Mouse (Mus musculus): ENCODE measurements at regions not wholly inside any gene's neighbourhood (a gene's known extent, or its start where the extent isn't known, plus 50 kb on each side); places are given as distances from the start of the nearest gene placed in this dataset.
A peak's percentile ranks its signal among the peaks of the same experiment; 100 is the strongest.

DNA sequence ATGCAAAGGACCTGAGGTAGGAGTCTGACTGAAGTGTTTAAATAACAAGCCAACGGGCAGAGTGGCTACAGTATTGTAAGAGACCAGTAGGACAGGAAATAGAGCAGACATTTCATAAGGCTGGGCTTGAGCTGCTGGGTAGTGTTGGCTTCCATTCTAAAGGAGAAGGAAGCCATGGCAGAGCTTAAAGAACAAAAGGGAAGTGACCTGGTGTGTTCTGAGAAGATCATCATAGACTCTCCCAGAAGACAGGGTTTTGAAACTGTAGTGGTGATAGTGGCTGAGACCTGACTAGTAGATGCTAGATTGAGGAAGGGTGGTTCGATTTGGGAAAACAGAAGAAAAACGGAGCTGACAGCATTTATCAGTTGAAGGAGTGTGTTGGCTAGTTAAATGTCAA is 514.1 kb upstream of the Zfp462 start:
- peak; percentile 24 for DNase-seq (ENCODE audit: low read depth)

DNA sequence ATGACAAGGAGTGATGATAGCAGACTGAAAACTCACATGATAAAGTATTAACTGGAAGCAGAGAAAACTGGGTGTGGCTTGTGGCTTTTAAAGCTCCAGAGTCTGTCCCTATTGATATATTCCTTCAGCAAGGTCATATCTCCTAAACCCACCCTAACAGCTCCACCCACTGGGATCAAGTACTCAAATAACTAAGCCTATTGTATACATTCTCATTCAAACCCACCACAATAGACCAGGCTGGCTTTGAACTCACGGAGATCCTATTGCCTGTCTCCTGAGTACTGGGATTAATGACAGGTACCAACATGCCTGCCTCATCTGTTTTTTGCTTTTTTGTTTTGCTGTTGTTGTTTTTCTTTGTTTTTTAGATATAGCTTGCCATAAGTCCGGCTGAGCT is 484.3 kb upstream of the Zfp462 start:
- DNase-seq (ENCODE audit: low read depth): no peak

DNA sequence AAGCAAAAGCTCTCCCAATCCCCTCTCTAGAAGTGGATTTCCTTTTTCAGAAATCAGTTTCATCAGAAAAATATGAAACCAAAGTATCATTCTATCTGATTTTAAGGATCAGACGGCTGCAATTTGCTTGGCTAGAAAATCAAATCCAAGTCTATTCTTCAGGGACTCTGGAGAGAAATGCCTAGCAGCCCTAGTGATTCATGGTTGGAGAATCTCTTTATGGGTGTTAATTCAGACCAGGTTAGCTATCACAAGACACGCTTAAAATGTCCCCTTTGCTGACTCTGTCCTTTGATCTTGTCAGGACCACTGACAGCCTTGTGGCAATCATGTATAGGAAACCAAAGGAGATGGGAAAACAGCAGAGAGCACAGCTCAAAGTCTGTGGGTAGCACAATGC is 475.7 kb upstream of the Zfp462 start:
- no peak for DNase-seq (ENCODE audit: low read depth)

DNA sequence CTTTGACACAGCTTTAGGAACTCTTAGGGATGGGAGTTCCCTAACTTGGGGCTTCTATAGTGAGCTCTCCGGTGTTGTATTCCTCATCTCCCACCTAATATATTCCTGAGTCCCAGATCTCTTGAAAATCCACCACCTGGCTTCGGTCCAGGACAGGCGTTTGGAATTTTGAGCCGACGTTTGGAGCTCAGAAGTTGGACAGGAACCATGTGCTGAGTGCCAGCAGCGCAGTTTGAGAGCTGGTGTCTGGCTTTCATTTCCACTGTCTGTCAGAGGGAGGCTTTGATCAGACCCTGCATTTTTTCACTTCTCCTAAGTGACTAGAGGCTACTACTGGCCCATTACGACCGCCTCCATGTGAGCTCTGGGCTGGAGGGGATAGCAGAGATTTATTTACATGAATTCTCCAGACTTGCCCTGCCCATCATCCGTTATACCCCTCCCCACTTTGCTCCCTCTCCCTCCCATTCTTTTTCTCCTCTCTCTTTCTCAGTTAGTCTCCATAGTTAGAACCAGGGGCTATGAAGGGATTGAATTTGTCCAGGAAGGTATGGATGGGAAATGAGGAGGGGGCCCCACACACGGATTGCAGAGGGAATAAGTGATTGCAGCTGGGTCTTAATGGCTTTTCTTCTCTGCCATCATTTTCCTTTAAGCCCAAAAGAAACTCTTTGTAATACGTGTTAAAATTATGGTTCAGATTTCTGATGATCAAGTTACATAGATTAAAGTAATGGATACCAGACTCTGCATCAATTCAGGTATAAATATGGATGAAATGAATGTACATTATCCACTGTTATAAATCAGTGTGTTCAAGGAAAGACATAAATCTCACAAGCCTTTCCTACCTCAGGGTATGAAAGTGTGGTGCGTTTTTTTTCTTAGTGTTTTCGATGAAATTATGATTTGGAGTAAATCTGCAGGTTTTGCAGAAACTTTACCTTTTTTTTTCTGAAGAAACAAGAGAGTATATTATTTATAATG is 474.5 kb upstream of the Zfp462 start:
- DNase-seq (ENCODE audit: low read depth): no peak

DNA sequence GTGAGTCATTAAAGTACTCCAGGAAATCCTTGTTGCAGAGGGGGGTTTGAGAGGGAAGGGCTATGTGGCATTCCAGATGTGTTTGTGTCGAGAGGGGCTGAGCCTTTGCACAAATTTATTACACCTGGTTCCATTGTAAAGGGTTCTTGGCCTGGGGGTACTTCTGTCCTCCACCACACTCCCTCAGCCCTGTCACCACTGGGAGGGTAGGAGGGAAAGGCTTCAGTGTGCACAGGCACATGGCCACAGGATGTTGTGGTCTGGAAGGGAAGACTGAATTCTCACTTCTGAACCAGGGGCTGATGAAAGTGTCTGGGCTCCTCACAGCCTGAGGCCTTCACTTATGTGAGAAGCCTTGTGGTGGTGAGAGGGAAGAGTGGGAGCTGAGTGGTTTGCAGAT is 473.8 kb upstream of the Zfp462 start:
- DNase-seq (ENCODE audit: low read depth): peak; percentile 84

DNA sequence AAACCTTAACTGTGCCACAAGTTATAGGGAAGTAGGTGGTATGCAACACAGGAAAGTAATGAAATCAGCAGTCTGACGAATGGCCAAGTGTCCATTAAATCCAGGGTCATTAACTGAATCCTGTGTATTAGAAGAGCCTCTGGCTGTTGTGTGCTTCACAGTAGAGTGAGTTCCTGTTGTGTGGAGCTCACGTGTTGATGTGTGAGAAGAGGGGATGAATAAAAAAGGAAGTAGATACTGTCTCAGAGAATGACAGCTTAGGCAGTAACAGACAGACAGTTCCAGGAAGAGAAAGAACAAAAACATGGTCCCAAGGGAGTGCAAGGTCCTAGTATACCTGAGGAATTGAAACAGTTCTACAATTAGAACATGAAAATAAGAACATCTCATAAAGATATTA is 463.1 kb upstream of the Zfp462 start:
- peak; percentile 74 for DNase-seq (ENCODE audit: low read depth)

DNA sequence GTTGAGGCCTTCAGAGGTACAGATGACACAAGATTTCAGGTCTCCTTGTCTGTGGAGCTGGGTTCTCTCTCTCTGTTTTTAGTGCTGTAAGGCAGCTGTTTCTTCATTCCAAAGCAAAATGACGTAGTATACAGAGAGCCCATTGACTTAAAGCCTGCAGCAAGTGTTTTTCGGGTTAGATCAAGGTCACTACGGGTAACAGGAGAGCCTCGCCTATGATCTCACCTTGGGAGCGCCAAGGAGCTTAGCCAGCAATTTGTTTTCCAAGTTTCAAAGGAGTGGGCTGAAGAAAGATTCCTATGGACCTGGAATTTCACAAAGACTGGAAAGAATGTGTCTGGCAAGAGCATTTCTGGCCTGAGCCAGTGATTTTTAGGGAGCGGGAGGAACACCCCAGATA is 451.8 kb upstream of the Zfp462 start:
- DNase-seq (ENCODE audit: low read depth): no peak

DNA sequence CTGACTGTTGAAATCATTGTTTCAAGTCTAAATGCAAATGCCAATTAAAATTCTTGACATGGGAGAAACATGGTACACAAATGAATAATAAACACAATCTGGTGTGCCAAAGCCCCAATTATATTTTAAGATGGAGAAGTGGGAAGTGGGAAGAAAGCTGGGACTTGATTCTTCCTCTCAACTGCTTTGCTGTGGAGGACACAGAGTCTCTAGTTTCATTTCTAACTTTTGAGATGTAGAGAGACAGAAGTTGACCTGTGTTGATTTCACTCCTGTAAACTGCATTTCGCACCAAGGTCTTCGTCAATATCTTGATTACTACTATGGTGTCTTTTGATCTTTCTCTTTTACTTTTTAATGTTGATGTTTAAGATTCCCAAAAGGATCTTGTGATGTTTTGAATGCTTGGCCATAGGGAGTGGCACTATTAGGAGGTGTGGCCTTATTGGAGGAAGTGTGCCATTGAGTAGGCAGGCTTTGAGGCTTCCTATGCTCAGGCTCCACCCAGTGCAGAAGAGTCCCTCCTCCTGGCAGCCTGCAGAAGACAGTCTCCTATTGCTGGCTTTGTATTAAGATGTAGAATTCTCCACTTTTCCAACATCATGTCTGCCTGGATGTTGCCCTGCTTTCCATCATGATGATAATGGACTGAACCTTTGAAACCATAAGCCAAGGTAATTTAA is 447.4 kb upstream of the Zfp462 start:
- DNase-seq (ENCODE audit: low read depth): no peak

DNA sequence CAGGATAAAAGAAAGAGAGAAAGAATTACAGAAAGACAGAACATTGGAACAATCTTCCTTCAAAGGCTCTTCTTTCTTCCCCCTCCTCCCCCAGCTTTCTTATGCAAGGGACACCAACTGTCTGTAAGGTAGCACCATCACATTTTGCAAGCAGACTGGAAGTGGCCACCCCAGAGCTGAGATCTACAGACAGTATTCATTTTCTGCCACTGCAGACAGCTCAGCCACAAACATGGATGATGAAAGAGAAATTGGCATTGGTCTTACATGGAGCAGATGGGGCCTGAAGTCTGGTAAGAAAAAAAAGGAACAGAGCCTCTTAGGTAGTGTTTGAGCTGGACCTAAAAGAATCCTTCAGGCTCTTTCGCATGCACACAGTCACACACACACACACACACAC is 428.9 kb upstream of the Zfp462 start:
- DNase-seq (ENCODE audit: low read depth): peak; percentile 62

DNA sequence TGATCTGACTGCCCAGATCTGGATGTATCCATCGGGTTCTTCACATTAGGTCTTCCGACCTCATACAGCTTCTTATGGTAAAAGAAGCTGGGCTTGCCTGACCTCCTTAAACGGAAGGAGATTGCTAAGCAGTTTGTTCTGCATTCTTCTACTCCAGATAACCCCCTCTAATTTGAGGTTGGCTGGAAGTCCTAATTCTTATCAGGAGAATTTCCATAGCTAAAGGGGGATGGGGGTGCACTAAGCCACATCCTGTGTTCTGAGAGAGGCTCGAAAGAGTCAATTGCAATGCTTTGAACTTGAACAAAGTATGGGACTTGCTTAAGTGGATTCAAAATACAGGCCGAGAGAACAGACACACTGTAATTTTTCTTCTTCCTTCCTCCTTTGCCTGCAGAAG is 421.6 kb upstream of the Zfp462 start:
- DNase-seq (ENCODE audit: low read depth): peak; percentile 92

DNA sequence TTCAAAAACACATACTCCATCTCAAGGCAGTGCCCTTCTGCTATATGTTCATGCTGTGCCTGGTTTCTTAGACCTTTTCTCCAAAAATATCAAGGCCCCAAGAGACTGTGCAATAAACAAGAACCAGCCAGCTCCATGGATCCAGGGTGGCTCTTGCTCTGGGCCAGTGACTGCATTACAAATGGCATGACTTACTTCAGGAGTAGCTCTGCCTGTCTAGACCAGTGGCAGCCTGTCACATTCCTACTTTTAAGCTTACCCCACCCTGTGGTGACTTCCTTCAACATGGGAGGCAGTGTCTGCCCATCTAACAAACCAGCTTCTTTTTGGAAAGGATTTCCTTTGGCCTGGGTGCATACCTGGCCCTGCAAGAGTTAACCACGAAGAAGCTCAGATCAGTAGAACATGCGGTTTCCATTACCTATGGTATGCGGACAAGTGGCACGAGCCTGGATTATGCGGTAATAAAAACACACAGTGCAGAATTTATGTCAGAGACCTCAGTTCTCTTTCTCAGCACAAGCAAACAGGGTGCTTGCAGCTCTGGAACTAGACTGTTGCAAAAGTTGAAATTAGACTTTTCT is 418.8 kb upstream of the Zfp462 start:
- DNase-seq (ENCODE audit: low read depth): no peak

DNA sequence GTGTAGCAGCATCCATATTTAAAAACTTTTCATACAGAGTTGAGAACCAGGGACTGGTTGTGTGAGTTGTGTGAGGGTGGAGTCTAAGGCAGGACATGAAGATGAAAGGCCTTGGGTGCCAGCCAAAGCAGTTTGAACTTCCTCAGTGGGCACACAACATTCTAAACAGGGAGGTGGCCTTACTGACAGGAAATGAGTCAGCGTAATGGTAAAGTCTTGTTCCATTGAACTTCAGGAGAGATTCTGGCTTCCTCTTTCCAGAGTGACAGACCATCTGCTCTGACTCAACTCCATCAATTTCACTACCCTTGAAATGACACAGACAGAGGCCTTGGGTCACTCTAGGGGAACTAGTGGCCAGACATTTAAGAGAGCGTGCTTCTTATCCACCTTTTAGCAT is 417.2 kb upstream of the Zfp462 start:
- peak; percentile 99 for DNase-seq (ENCODE audit: low read depth)

DNA sequence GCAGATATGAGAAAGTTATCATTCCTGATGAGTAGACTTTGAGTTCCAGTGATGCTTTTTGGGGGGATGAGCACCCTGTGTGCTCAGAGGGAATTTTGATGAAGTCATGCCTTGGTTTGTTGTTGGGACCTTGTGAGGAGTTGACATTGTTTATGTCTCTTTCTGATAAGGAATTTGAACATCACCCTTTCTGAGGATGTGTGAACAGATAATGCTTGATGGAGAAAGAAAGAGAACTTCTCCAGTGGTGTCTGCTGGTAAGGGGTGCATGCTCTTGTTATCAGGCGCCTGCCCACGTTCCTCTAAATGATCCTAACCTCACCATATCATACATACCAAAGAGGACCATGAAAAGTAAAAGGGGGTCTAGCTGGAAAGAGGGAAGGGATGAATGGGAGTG is 413.1 kb upstream of the Zfp462 start:
- no peak for DNase-seq (ENCODE audit: low read depth)

DNA sequence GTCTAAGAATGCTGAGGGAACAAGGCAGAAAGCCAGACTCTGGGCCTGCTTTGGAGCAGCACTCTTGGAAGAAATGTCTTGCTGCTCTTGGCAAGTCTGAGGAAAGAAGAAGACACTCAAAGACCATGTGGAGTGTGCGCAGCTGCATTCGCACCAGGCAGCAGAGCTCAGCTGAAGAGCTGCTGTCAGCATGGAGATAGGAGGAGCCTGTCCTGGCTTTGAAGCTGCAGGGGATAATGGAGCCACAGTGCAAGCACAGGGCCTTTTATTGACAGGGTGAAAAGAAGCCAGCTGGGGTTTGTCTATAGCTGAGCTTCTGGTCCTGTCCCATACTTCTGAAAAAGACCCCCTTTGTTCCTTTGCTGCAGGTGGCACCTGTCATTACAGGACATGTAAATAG is 411.0 kb upstream of the Zfp462 start:
- no peak for DNase-seq (ENCODE audit: low read depth)

DNA sequence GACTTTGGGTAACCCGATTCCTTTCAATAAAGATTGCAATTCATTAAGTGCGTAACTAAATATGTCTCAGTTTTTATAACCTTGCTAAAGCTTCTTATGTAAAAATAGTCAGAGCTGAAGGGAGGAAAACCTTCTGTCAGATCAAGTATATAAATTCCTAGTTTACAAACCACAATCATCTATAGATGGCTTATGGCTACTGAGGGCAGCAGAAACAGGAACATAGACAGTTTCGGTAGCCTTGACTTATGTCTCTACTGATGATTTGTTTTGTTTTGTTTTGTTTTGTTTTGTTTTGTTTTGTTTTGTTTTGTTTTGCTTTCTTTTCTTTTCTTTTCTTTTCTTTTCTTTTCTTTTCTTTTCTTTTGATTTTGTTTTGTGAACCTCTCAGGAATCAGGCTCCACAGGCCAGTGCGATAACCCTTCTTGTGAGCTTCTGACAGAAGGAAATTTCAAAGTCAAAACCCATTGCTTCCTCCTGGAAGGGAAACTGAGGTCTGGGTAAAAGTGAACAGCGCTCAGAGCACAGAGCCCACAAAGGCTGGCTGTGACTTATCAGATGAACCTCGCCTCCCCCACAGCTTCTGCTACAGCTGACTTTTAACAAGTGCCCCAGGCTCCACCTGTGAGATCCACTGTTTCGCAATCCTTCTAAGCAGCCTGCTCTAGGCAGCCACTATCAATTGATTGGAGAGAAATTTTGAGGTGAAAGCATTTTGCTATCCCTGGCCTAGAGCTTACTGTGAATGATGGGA is 391.8 kb upstream of the Zfp462 start:
- peak; percentile 47 for DNase-seq (ENCODE audit: low read depth)

DNA sequence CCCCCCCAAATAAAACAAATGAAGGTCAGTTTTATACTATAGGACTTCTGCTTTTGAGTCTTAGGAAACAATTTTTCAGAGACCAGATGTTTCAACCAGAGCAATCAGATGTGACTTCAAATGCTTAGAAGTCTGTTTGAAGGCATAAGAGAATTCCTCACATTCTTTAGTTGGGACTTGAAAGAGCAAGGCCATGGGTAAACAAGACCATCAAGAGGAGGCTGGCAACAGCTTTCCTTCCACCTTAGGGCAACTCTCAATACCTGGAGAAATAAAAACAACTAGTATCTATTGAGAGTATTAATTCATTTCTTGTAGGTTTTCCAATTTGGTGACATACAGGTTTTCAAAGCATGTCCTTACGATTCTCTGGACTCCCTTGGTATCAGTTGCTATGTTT is 381.8 kb upstream of the Zfp462 start:
- no peak for DNase-seq (ENCODE audit: low read depth)

DNA sequence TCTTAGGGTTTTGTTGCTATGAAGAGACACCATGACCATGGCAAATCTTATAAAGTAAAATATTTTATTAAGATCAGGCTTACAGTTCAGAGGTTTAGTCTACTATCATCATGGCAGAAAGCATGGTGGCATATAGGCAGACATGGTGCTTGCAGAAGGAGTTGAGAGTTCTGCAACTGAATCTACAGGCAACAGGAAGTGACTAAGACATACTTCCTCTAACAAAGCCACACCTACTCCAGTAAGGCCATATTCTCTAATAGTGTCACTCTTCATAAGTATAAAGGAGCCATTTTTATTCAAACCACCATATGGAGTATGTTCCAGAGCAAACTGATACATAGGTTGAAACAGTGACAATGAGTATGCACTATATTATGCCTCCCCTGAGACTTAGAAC is 371.7 kb upstream of the Zfp462 start:
- peak; percentile 24 for DNase-seq (ENCODE audit: low read depth)

DNA sequence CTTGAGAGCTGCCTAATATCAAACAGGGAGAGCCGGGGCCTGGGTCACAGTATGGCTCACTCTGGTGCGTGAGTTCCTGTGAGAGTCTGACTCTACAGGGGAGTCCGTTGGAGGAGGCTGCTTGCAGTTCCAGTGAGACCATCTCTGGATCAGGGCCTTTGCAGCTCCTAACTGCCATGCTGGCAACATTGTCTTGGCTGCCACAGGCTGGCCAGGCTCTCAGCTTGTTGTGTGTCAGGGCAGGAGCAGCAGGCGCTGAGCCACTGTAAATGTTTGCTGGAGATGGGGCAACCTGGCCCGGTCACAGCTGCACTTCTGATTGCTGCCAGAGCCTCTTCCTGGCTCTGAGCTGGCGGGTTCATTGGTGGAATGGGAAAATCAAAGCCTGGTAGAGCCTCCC is 357.7 kb upstream of the Zfp462 start:
- DNase-seq (ENCODE audit: low read depth): no peak

DNA sequence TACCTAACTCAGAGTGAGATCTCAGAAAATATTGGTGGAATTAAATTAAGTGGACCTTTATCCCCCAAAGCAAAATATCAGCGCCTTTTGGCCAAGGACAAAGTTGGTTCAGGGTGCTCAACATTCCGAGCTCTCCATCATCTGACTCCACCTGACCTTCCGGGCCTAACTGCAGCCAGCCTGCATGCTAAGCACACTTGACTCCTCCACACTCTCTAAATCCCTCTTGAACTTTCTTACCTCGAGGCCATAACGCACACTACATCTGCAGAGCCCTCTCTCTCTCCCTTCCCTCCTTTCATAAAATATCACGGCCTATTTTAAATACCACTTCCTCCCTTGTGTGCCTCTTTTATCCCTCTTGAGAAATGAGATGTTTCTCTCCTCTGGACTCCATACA is 356.1 kb upstream of the Zfp462 start:
- DNase-seq (ENCODE audit: low read depth): no peak

DNA sequence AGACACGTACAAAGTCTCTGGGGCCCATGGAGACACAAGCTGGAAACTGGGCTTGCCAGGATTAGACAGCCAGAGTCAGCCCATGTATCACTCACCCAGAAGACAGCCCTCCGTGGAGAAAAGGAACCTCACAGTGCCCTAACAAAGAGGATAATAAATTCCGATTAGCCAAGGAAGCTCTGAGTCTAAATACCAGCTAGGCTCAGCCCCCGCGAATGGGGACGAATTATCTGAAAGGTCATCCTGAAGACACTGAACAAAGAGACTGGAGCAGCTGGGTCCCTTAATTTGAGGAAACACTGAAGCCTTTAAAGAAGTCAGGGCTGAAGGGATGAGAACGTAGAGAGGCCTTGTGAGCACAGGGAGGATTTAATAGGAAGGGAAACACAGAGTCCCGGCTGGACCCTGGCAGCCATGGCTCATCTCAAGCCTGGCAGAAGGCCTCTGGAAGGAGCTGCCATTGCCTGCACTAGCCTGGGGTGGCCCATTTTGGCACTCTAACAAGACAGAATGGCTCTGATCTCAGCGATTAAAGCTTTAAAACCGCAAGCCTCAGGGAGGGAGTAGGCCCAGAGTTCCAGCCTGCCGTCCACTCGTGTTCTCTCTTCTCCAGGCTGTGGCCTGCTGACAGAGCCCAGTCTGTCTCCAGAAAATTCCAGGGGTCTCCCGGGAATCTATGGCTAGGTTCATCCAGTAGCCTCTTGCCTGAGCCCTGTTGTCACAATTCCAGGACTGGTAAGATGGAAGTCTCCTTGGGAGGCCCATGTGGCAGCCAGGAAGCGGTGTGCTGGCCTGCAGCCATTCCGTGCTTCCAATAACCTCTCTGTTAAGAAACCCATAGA is 343.0 kb upstream of the Zfp462 start:
- DNase-seq (ENCODE audit: low read depth): no peak

DNA sequence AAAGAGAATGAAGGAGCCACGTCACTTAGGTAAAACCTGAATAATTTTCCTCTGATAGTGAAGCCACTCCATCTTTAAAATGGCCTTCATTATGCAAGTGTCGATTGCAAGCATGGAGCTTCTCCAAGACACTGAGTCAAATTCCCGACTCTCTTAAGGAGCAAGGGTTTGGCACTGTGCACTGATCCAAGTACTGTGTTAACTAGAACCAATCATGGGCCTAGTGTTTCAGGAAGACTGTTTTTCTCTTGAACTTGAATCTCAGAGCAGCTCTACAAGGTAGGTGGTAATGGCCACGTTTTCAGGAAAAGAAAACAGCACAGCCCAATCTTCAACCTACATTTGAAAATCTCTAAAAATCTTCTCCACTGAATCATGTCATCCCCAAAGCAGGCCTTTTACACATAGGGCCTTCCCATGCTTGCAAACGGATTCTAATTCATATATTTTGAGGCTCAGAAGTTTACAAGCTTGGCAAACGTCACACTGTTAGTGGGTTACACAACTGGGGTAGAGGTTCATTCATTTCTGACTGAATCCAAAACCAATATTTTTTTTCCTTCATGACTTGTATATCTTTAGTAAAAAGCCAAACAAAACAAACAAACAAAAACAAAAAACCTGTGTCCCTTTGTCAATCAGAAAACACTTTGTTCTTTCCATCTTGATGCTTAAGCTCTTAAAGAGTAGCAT is 342.2 kb upstream of the Zfp462 start:
- DNase-seq (ENCODE audit: low read depth): no peak

Data from 416B (cell line).